Mouse (Mus musculus) T-helper 2 cell (primary cell): ENCODE measurements around the gene Opcml.

Experiments used
- in situ Hi-C: fragments of 300-600 bp; cut with MboI, MseI; formaldehyde crosslinking; loops from one replicate; pipeline ENCODE4 v1.15.1; 2025; ENCODE audit warnings: high pct_unique_total_duplicates

Gene Opcml

DNA sequence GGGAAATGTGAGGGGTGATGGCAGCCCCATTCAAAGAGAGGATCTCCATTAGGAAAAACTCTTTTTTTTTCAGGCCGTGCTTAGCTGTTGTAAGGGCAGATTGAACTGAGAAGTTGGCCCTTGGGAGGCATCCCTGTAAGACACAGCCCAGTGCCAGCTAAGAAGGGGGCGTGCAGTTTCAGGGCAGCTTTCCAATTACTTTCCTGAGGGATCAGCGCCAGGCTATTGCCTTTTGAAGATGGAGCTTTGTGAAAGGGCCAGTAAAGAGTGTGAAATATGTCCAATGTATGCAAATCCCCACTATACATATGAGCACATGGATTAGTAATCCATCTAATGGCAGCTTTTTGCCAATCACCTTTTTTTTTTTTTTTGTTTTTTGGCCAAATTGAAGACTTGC, 358.9 kb downstream of the Opcml start:
- in situ Hi-C loops: no loop called here

DNA sequence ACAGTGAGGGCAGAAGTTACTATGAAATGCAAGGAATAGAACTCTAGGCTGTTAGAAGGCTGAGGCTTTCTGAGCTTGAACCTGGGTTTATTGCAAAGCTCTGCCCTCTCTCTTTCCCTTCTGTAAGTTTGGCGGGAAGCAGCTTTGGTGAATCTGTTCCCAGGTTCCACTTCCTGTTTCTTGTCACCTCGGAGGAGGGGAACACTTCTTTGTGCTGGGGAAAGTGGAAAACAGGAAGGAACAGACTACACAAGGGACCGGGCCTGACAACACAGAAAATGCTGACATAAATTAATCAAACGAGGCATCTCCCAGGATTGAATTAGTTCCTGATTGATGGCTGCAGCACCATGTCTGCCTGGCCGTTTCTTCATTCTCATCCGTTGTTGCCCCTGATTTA, 363.2 kb downstream of the Opcml start:
- in situ Hi-C loops: no loop called here

DNA sequence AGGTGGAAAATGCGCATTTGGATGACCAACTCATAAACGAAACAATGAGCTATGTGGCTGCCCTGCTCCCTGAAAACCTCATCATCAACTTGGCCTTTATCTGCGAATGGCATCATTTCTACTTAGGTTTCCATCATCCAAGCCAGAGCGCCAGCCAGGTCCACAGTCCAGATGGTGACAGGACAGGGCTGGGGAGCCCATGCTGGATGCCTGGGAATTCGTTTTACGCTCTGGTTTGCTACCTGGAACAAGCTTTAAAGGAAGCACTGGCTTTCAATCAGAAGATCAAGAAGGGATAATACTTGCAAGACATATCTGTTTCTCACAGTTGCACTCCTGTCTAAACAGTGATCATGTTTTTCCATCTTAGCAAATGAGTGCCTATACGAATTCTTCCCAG, 366.5 kb downstream of the Opcml start:
- in situ Hi-C loops: no loop called here

DNA sequence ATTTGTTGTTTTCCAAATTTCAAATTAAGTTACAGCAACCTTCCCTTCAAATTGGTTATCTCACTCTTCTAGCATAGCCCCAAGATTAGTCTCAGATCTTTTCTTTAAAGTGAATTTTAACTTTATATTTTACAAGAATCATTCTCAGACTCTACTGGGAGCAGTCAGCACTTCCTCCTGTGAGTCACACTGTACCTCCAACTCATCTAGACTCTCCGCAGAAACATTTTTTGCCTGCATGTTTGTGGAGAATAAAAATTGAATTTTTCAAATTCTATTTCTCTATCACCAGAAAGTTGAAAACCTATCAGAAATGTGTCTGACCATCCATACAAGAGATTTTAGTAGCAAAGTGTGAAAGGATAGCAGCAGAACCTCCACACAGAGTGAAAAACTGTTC, 370.4 kb downstream of the Opcml start:
- in situ Hi-C loops: no loop called here

DNA sequence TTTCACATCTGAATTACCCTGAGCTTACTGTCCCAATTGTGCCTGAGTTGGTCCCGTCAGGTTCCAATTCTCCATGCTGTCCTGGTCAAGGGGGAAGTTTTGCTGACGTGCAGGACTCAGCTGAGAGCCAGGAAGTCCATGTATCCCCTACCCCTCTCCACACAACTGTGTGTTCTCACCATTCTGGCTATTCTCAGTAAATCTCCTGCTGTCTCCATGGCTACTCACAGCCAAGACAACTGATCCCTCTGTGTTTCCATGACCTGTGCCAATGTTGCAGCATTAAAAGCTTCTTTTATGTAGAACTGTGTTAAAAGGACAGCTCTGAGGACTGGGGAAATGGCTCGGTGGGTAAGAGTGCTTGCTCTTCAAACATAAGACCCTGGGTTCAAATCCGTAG, 373.4 kb downstream of the Opcml start:
- in situ Hi-C loops: no loop called here

DNA sequence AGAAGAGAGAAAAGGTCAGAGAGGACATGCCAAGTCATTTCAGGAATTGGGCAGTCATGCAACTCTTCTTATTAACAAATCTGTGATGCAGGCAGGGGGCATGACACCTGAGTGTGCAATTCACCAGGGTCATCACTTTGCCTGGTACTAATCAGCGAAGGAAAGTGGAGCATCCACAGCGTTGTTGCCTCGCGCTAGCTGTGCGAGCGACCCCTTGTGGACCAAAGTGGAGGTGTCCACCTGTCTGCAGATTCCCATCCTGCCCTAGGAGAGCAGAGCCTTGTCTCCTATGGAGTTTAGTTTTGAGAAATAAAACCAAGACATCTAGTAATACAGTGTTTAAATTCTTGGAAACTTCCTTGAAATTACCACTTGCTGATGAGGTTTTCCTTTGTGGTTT, 381.3 kb downstream of the Opcml start:
- in situ Hi-C loops: no loop called here

DNA sequence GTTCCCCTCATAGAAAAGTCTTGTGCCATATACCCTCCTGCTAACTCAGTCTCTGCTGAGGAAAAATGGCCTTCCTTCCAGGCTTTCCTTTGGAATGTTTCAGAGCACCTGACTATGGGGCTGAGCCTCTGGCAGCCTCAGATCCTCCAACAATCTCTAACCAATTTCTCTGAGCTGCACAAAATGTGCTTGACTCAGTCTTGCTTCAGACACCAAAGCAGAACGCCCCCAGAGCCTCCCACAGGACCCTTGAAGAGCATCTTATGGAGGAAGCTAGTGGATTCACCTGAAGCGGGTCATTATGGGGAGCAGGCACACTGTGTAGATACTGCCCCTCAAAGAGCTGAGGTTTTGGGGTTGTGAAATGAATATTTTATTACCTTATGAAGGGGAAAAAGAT, 386.5 kb downstream of the Opcml start:
- in situ Hi-C loops: no loop called here

DNA sequence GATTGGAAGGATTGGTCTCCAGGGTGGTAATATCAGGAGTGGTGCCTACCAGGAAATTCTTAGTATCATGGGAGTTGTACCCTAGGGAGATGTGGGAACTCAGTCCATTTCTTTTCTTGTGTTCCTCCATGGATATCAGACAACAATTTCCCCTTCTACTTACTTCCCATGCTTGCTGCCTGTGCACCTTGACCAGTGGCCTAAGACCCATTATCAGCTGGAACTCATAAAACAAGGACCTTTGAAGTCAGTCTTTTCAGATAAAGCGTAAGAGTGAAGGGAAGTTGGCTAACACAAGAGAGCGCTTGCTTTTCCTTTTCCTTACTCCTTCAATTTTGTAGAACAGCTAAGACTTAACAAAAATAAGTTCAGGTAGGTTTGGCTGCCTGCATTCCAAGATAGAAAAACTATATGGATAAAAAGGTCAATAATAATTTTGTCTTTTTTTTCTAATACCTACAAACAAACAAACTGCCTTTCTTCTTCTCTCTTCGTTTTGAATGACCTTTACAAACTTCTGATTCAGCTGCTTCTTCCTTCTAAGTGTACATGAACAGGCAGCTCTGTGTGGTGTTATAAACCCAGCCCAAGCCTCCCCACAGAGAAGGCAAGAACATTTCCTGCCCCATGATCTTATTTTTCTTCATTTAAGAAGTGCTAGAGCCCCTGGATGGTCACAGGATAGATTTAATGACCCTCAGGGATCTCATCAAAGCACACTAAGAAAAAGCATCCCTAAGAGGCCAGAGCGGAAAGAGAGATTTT, 387.7 kb downstream of the Opcml start:
- in situ Hi-C loops: no loop called here

DNA sequence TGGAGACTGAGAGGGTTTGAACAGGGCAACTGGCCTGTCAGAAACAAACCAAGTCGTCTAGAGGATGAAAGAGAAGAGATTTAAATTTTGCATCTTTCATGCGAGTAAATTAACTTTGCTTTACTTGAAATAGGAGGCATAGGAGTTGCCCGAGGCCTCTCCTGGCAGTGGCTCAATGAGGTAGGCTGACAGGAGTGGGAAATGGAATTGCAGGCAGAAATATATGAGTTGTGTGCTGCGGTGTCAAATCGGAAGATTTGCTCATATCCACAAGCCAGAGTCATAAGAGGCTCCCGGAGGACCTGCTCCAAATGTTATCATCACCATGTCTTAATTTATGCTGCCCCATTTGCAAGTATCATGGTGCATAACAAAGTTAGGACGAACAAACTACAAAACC, 391.3 kb downstream of the Opcml start:
- in situ Hi-C loops: no loop called here

DNA sequence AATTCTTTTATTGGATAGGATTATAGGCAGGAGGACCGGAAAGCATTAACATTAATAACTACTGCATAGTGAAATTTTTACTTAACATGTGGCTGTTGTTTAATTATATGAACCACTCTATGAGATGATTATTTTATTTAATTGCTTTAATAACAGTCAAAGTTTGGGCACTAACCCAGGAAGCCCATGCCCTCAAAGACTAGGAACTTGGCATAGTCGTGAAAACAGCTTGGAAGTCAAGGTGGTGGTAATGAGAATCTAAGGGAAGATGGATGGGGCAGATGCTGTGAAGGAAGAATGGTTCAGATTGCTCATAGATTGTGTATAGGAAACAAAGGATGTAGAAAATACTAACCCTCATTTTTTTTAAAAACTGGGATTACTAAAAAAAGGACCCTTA, 399.7 kb downstream of the Opcml start:
- in situ Hi-C loops: no loop called here

DNA sequence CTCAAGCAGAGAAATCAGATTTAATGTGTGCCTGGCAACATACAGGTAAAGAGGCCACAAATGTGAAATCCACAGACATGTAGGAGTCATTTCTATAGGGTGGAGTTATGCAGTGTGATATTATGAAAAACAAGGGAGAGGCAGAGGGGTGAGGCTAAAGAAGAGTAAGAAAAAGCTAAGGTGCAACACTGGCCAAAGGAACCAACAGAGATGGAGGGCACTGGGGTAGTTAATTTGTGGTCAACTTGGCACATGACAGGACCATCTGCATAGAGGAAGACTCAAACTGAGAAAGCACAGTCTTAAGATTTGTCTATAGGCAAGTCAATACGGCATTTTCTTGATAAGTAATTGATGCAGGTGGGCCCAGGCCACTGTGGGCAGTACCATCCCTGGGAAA, 400.2 kb downstream of the Opcml start:
- in situ Hi-C loops: no loop called here

DNA sequence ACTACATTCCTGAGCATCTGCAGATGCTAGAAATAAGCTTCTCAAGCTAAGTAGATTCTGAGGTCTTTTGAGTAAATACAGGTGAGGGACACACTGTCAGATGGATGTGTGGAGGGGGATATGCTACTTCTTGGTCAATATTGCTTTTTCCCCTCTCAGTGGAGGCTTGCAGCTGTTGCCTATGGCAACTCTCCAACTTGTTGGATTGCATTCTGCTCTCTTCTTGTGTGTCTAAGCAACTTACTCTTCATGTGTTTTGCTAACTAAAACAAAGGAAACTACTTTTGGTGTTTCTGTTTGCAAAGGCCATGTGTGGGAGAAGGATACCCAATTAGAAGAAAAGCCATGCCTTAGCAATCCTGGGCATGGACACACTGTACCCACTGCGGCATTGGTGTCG, 406.0 kb downstream of the Opcml start:
- in situ Hi-C loops: no loop called here

DNA sequence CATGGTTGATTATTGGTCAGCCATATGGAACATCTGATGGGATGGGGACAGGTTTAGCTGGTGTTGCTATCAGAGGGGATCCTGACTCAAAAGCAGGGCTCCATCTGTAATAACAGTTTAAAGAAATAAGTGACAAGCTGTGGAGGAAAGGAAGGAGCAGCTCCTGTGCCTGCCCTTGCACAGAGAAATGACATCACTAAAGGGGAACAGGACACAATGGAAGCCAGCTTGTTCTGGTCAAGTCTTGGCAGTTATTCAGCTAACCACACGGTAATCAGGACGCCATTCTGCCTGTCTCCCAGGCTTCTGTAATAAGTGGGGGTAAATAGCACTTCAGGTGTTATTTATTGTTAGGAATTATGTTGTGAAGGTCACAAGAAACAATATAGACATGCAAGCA, 406.5 kb downstream of the Opcml start:
- in situ Hi-C loops: no loop called here

DNA sequence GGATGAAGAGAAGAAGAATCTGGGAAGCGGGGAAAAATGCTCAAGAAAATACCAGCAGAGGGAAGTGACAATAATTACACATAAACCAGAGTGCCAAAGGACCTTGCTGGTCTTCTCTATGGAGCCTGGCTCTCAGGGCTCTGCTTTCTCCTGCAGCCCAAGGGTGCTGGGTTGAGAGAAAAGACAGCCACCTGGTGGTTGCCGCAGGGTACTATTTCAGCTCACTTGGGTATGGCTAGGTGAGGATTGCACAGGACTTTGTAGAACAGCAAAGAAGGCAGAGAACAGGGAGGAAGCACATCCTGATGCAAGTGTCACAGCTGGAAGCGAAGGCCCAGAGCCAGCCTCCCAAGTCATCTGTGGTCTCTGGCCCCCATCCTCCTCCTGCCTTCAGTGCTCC, 407.1 kb downstream of the Opcml start:
- in situ Hi-C loops: no loop called here

DNA sequence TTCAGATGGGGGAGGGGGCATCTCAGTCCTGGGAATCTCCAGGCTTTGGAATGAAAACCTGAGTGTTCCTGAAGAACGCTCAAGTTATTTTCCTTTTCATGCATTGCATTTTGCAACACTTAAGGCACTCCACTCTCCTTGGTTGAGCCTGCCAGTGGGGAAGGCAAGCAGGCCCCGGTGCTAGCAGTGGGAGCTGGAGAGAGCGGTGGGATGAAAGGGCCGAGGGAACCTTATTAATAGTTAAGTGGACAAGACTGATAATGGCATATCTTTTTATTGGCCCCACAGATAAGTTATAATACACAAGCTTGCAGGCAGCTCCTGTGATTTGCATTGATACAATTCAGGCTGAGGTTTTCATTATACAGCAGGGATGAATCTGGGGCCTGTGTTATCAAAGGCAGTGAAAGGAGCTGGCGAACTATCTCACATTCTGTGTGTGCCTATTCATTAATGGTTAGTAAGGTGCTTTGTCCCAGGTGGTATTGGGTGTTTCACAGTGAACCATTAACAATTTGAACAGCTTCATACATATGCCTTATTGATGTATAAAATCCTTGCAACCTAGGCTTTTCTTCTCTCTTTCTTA, 407.6 kb downstream of the Opcml start:
- in situ Hi-C loops: no loop called here

DNA sequence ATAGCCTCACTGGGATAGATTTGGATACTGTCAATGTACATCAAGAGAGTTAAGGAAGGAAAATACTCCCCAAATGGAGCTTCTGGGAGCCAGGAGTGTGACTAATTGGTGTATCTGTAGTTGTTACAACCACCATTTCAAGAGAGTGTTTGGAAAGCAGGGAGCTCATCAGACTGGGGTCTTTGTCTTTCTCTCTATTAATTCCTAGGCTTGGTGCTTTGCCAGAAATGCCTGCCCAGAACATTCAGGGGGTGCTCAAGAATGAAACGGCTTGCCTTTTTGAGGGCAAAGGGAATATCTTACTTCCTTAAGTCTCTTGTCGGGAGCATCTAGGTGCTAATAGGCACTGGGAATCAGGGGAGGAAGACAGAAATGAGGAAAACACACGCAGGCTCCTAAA, 416.9 kb downstream of the Opcml start:
- in situ Hi-C loops: loop anchor here (10.0 kb wide), 1 partner anchor 1983 kb away; no protein-coding TSS in a partner anchor

DNA sequence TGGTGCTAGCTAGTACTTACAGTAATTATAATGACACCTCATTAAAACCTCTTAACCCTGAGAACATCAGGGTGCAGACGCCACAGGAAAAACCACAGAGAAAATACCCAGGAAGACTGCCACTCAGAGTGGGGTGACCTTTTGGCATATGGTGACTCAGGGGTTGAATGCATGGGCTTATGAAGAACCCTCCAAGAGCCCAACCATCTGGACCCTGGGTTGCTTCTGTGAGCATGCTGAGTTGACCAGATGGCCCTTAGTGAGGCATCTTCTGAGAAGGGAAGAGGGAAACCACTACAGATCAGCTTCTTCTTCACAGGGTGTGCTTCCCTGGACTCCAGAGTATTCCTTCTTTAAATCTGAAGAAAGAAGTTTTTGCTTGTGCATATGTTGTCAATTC, 418.1 kb downstream of the Opcml start:
- in situ Hi-C loops: loop anchor here (10.0 kb wide), 1 partner anchor 1984 kb away; no protein-coding TSS in a partner anchor

DNA sequence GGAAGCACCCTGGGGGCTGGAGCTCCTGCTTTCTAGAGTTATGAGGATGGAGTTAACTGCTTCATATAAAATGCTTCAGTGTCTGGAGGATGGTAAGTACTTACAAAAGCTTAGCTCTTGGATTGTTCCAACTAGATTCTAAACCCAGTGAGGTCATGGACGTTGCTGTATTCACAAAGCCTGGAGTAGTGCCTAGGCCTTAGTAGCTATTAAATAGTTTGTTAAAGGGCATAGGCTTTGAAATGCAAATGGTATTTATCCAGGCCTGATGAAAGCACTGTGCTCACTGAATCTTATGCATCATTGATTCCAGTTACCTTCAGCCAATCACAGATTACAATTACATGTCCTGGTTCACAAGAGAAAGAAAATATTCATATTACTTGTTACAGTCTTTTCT, 421.3 kb downstream of the Opcml start:
- in situ Hi-C loops: no loop called here

DNA sequence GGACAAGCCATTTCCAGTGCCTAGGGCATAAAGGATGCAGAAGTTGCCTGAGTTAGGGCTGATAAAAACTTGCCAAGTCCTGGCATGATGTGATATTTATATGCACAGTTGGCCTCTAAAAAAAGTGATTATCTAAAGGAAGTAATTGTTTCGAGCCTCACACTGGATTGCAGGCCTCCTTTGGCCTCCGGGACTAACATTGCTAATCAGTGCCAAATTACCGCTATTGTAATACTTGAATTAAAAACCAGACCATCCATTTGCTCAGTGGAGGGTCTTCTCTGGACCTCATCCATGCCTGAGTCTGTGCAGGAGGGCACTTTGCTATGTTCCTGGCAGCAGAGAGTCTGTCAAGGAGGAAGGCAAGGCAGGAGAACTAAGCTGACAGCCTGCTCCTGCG, 423.3 kb downstream of the Opcml start:
- in situ Hi-C loops: no loop called here

DNA sequence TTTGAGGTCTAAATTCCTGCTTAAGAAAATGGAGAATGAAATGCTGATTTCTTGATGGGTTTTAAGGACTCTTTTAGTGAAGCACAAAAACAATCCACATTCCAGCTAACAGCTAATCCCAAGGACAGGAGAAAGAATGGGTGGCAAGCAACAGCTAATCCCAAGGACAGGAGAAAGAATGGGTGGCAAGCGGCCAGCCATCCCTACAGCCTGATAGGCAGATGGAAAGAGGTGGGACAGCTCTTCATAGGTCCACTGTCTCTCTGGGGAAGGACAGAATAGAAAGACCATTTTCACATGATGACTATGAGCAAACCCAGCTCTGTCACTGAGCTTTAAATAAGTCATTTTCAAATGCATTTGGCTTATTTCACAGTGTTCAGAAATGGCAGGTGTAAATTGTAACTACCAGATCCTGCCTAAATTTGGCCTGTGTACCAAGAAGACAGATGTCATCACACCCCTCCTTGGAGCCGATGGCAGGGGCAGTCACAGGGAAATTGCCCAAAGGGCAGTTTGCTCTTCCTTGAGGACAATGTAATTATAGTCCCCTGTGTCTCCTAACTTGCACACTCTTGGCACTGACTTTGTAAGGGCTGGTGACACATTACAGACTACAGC, 427.6 kb downstream of the Opcml start:
- in situ Hi-C loops: no loop called here

DNA sequence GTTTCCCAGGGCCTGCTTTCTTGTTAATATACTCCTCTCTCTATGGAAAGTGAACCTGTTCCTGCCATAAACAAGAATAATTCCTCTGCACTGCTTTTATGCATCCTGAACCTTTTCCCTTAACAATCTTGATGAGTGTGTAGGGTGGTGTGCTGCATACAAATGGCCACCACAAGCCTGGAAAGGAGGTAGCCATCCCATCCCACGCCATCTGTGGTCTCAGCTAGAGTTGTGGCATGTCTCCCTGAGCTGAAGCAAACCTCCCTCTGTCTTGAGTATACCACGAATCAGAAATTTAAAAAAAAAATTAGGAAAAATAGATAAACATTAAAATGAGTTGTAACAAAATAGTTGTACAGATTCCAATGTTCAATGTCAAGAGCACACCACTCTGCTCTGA, 432.2 kb downstream of the Opcml start:
- in situ Hi-C loops: no loop called here

DNA sequence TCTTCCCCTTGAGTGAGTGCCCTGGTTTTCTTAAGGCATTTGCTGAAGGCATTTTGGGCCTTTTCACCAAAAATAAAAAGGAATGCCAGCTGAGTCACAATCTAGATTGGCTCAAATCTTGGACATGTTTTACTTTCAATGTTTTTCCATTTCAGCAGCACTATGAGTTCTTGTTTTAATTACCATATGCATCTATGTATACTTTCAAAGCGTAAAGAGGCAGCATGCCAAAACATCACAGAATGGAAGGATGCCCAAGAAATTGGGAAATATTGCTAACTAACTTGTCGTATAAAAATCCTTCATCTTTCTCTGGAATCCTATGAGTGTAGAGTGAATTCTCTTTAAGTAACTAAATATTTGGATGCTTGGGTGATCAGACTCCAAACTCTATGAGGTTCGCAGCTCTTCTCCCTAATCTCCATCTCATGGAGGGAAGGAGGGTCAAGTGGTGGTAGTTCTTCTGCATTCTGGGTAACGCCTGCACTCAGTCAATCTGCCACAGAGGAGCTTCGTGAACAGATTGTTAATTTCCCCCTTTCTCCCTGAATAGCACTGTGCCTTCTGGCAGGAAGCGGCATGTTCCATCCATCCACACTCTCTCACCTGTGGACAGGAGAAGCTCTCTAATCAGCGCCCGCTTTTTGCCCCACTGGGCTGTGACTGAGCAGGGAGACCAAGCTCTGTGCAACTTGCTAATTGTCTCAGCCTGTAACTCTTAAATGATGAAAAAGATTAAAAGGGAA, 435.4 kb downstream of the Opcml start:
- in situ Hi-C loops: no loop called here

DNA sequence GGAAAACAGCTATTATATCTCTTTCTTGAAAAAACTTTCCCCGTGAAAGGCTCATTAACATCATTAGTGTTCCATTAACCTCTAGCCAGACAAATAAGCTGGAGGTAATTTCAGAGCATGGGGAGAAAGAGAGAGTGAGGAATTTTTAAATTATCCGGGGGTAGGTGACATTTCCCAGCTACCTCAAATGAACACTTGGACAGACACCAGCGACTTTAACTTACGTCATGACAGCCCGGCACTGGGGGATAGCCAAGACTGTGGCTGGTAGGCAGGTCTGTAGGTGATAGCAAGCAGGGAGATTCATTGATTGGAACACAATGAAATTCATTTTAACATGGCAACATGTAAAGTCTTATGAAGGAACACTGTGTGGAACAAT, 436.0 kb downstream of the Opcml start:
- in situ Hi-C loops: no loop called here
